Mouse (Mus musculus) testis, adult 10 weeks (tissue): ENCODE measurements around the gene Olfr1. TPM values are rescaled to one million over a fixed set of nuclear protein-coding genes. Genes with fewer than 3 reads are reported as not detected.

ENCODE experiments used
- polyA plus RNA-seq: library from polyadenylated mRNA; stranded (reverse); fragments of 350-450 nt; fragmentation: Illumina TruSeq; extraction: RNeasy Lipid Tissue Mini Kit (QIAGEN cat#74804); gene quantifications from one replicate; pipeline ENCODE4 v1.2.3, GENCODE M21; 2014; ENCODE audit warnings: low read depth, low replicate concordance

Gene Olfr1
- not detected for polyA plus RNA-seq

DNA sequence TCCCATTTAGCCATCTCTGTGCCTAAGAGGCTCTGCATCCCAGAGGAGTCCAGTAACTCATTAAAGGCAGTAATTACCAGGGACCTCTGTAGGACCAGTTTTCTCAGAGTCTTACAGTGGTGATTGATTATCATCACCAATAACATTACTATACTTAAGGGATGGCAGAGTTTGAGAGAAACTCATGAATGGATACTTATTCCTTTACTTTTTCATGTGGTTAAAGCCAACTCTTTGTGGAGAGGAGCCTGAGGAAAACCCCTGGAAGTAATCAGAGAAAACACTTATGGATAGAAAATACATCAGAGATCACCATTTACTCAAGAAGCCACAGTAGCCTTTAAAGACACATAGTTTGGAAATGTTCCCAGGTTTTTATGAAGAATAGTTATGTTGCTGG is at the start of gene Olfr1:
TSS of gene Olfr1 (minus strand) at position 101 of the 400 bp plus-strand sequence.

GRCm38 (mm10) chr11:73428377-73428776 is 29.0 kb upstream of the Olfr1 start, which contains the start of gene Olfr378:
Gene Olfr378, minus strand, starts transcription at chr11:73428477.

DNA sequence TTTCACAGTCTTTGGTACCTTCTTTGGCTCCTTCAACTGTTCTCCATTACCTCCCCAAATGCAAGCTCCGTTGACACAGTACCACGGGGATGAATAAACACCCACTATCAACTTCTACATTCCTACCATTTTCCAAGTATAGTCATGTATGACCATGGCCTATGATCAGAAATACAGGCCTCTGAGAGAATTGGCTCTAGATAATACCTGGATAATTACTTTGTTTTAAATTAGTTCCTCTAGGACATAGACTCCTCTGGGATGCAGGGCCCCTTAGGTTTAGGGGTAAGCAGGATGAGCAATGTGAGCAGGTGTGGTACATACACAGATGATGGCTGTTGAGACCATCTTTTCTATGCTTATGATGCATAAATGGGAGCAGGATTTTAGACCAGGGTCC is 28.5 kb downstream of the Olfr1 start, which contains the start of gene Olfr376:
TSS of gene Olfr376 (plus strand) at position 301 of the 400 bp plus-strand sequence.

DNA sequence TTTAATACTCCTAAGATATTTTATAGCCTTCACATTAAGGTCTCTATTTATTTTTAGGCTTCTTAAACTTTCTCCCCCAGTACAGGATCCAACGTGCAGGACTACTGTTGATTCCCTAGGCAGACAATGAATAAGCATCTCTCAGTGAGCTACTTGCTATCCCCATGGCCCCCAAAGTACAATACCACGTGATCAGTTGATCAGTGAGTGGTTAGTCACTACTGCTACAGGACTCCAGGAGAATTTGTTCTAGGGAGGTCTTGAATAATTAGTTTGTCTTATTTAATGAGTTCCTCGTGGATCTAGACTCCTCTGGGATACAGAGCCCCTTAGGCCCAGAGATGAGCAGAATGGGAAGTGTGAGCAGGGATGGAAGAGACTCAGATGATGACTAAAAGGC is 48.9 kb downstream of the Olfr1 start, which contains the start of gene Olfr20:
TSS of gene Olfr20 (plus strand) at position 301 of the 400 bp plus-strand sequence.

Other genes starting within 250 kb of the Olfr1 start
- 0.14 TPM for gene P2rx5, start 239.2 kb downstream of the Olfr1 start, polyA plus RNA-seq
- 20.7 TPM for gene Emc6, start 222.6 kb downstream of the Olfr1 start, polyA plus RNA-seq
- 3.7 TPM for gene Tax1bp3, start 222.5 kb downstream of the Olfr1 start, polyA plus RNA-seq
- 9.0 TPM for gene Ctns, start 200.6 kb downstream of the Olfr1 start, polyA plus RNA-seq
- 0.88 TPM for gene Shpk, start 200.2 kb downstream of the Olfr1 start, polyA plus RNA-seq
- gene Trpv1, start 165.3 kb downstream of the Olfr1 start, polyA plus RNA-seq, result 1.5 TPM
- 0.20 TPM for gene Trpv3, start 132.2 kb downstream of the Olfr1 start, polyA plus RNA-seq
- 14.4 TPM for gene Aspa, start 70.0 kb downstream of the Olfr1 start, polyA plus RNA-seq
- 1.1 TPM for gene Gm49340, start 69.9 kb downstream of the Olfr1 start, polyA plus RNA-seq
- 86.0 TPM for gene Spata22, start 69.9 kb downstream of the Olfr1 start, polyA plus RNA-seq
- gene Olfr20, start 48.8 kb downstream of the Olfr1 start, polyA plus RNA-seq, result not detected
- gene Olfr376, start 28.4 kb downstream of the Olfr1 start, polyA plus RNA-seq, result not detected
- not detected for gene Olfr378, start 28.9 kb upstream of the Olfr1 start, polyA plus RNA-seq
- gene Olfr380, start 57.9 kb upstream of the Olfr1 start, polyA plus RNA-seq, result not detected
- gene Olfr381, start 92.0 kb upstream of the Olfr1 start, polyA plus RNA-seq, result not detected
- gene Olfr382, start 117.6 kb upstream of the Olfr1 start, polyA plus RNA-seq, result not detected
- gene Olfr385, start 193.4 kb upstream of the Olfr1 start, polyA plus RNA-seq, result not detected
- not detected for gene Olfr384, start 199.0 kb upstream of the Olfr1 start, polyA plus RNA-seq